Mouse (Mus musculus): ENCODE data around the gene Nyap2.

GRCm38 (mm10) chr1:81090979-81091378 lies 14.2 kb downstream of the Nyap2 start:
- TF ChIP-seq CTCF (IDR thresholded peaks at IDR 0.05; ENCODE audit: insufficient read depth, low read length) (no peak), POLR2A (IDR thresholded peaks at IDR 0.05; ENCODE audit: borderline replicate concordance, extremely low read depth, low read depth, low read length) (no peak)

All from lung, adult 2 months (tissue).